Mouse (Mus musculus) liver, embryonic 14.5 days (tissue): ENCODE data around the gene Cntn1. TPM values are rescaled to one million over a fixed set of nuclear protein-coding genes. Genes with fewer than 3 reads are reported as not detected.

ENCODE experiments used
- ATAC-seq: fragments of 200-750 bp; cut with Nextera tagmentation; 2 replicates; pipeline ENCODE4 v1.8.0; 2017; ENCODE audit warnings: moderate number of reproducible peaks, mild to moderate bottlenecking, moderate library complexity; ENCODE audit not compliant: insufficient read depth
- DNase-seq, 3 experiments: peaks; one replicate each; pipeline ENCODE4 v3.0.0-alpha.2; 2012 to 2013; ENCODE audit warnings: low read depth in 3 of 3, low spot score in 3 of 3
- H3K27ac ChIP-seq: fragments of 300-500 bp; sonication (generic); 2 replicates; pipeline ENCODE4 v1.5.1; 2014; ENCODE audit warnings: moderate library complexity, mild to moderate bottlenecking, control low read depth, inconsistent platforms
- H3K27me3 ChIP-seq: fragments of 300-500 bp; sonication (generic); 2 replicates; pipeline ENCODE4 v1.6.1; 2014; ENCODE audit warnings: mild to moderate bottlenecking, low read length, moderate library complexity; ENCODE audit not compliant: control insufficient read depth, insufficient read depth
- H3K36me3 ChIP-seq: fragments of 300-500 bp; sonication (generic); replicated peaks from 2 replicates; pipeline ENCODE4 v1.6.1; 2014; ENCODE audit warnings: low read depth; ENCODE audit not compliant: control insufficient read depth, insufficient read depth
- H3K4me1 ChIP-seq, 2 experiments: fragments of 200-500 bp in 1 of 2; fragments of 300-500 bp in 1 of 2; sonication (generic) in 1 of 2; replicated peaks; 2 replicates each; pipeline ENCODE4 v1.6.1; 2012 to 2014; ENCODE audit warnings: antibody characterized with exemption in 1 of 2, inconsistent platforms in 1 of 2, low read length in 1 of 2; ENCODE audit not compliant: control insufficient read depth in 2 of 2, insufficient read depth in 2 of 2
- H3K4me2 ChIP-seq: fragments of 300-500 bp; sonication (generic); 2 replicates; pipeline ENCODE4 v1.6.1; 2014; ENCODE audit warnings: low read depth, mild to moderate bottlenecking, control low read depth, moderate library complexity
- H3K4me3 ChIP-seq, 2 experiments: fragments of 200-500 bp in 1 of 2; fragments of 300-500 bp in 1 of 2; sonication (generic) in 1 of 2; 2 replicates each; pipeline ENCODE4 v1.5.1; 2012 to 2014; ENCODE audit warnings: low read depth in 2 of 2, low read length in 2 of 2, mild to moderate bottlenecking in 2 of 2, control low read depth in 1 of 2, inconsistent platforms in 1 of 2, moderate library complexity in 1 of 2; ENCODE audit not compliant: insufficient read depth in 1 of 2
- H3K9ac ChIP-seq: fragments of 300-500 bp; sonication (generic); replicated peaks from 2 replicates; pipeline ENCODE4 v1.6.1; 2014; ENCODE audit warnings: mild to moderate bottlenecking, control low read depth, moderate library complexity
- H3K9me3 ChIP-seq: fragments of 300-500 bp; sonication (generic); 2 replicates; pipeline ENCODE4 v1.6.1; 2016; ENCODE audit warnings: low read length, mixed read lengths; ENCODE audit not compliant: control insufficient read depth
- CTCF ChIP-seq: IDR thresholded peaks from 2 replicates; pipeline ENCODE4 v1.5.1; 2016; ENCODE audit warnings: antibody characterized with exemption, low read depth, control low read depth
- EP300 ChIP-seq: IDR thresholded peaks from 2 replicates; pipeline ENCODE4 v1.6.1; 2016; ENCODE audit warnings: antibody characterized with exemption, low read depth
- WGBS: fragments of 180-500 bp; shearing (Covaris S2); extraction: QIAGEN DNeasy Blood & Tissue Kit; methylation state at CpG from one replicate; pipeline ENCODE4 v1.1.7; 2014; ENCODE audit not compliant: insufficient replicate concordance; 5-methylcytosine and 5-hydroxymethylcytosine counted together
- polyA plus RNA-seq, 2 experiments: library from polyadenylated mRNA; depleted of rRNA in 1 of 2; stranded (reverse) in 1 of 2; unstranded in 1 of 2; fragments of >200 nt; fragmentation: Nextera tagmentation in 1 of 2; extraction: Ambion mirVana in 1 of 2; gene quantifications; 2 replicates each; pipeline versions ENCODE4 v1.2.1 to v1.2.3; 2012 to 2014

The Cntn1 gene
- polyA plus RNA-seq, 2 experiments = 0.02 TPM; not detected in 1

GRCm38 (mm10) chr15:92364153-92364552, 313.2 kb downstream of the Cntn1 start:
- no peaks in the 10 kb centered on the region for H3K27me3 ChIP-seq
- ATAC-seq (no peak), DNase-seq (no peak)
- H3K4me3 ChIP-seq = no peak overlapping the region
- WGBS = 51% methylated on average over 6 of the region's 6 CpGs
- TF ChIP-seq CTCF = no peak
- no peak for TF ChIP-seq EP300
- H3K4me1 ChIP-seq = no peaks in the 10 kb centered on the region
- H3K36me3 ChIP-seq = no peaks in the 10 kb centered on the region
- H3K9me3 ChIP-seq = no peaks in the 10 kb centered on the region
- no peak overlapping the region for H3K9ac ChIP-seq
- no peak overlapping the region for H3K27ac ChIP-seq
- H3K4me2 ChIP-seq = no peak overlapping the region

GRCm38 (mm10) chr15:92364592-92364991, 313.6 kb downstream of the Cntn1 start:
- Histone ChIP-seq H3K36me3 (no peaks in the 10 kb centered on the region), H3K4me2 (no peak overlapping the region), H3K27me3 (no peaks in the 10 kb centered on the region), H3K4me1 (no peaks in the 10 kb centered on the region), H3K9ac (no peak overlapping the region), H3K27ac (no peak overlapping the region), H3K4me3 (no peak overlapping the region), H3K9me3 (no peaks in the 10 kb centered on the region)
- no peak for ATAC-seq
- DNase-seq = no peak
- no peak for TF ChIP-seq CTCF

Other genes starting within 250 kb of the Cntn1 start
- not detected in 2 replicates for gene Smgc, start 212.9 kb upstream of the Cntn1 start, polyA plus RNA-seq (2012; rRNA removed)
- not detected in 2 replicates for gene Smgc, start 212.9 kb upstream of the Cntn1 start, polyA plus RNA-seq (2014; fragmentation: Nextera tagmentation; extraction: Ambion mirVana)